Mouse (Mus musculus): ENCODE data around the gene Plekhm2.

Gene Plekhm2

DNA sequence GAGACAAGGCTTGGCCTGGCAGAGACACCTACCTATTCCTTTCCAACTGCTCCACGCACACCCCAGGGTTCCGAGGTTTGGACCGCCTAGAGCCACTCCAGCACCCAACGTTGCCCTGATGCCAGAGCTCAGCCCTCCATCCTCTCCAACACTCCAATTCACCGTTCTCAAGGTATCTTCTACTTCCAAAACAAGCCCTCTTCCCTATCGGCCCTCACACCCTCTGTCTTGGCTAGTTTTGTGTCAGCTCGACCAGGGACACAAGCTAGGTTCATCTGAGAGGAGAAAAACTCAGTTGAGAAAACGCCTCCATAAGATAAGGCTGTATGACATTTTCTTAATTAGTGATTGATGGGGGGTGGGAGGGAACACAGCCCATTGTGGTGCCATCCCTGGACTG is at the start of gene Plekhm2:
Gene Plekhm2 (minus strand): TSS at position 101 of the 400 bp plus-strand sequence.
- in situ Hi-C loops (cut with MboI, MseI): loop anchor here (10.0 kb wide), 1 partner anchor 1640 kb away; no protein-coding TSS in a partner anchor

DNA sequence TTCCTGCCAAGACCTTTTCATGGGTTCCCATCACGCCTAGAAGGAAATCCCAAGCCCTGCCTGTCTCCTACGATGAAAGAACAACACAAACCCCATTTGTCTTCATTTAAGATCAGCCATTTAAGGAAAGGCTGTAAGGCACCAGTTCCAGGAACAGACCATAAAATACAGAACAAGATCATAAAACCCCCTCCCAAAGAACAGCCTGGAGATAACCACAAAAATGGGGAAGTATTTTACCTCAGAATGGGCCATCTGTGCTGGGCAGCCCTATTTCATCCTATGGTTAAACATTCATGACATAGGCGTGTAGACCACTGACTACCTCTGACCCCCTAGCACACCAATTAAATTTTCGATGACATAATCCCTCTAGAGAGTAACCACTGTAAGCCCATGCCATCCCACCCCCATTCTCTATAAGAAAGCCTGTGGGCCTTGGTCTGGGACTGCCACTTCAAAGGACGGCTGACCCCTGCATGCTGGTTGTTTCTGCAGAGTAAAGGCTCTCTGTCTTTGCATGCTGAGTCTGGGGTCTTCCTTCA is 49.0 kb upstream of the Plekhm2 start:
- in situ Hi-C loops (cut with MboI, MseI): no loop called here

DNA sequence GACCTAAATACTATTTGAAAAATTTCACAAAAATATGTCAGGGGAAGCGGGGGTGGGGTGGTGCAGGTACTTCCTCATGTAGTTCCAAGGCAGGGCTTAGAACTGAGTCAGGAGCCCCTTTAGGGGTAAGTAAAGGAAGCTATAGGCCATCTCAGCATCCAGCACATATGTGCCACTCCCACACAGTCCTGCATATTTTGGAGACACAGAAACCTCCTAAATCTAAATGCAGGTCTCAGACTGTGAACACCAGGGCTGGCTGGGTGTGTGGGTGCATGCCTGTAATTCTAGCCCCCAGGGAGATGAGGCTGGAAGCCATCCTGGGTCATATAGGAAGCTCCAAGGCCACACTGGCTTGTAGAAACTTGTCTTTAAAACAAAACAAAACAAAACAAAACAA is 46.6 kb upstream of the Plekhm2 start:
- in situ Hi-C loops (cut with MboI, MseI): no loop called here

GRCm38 (mm10) chr4:141708971-141709370 is 44.3 kb upstream of the Plekhm2 start:
- in situ Hi-C loops (cut with MboI, MseI): no loop called here

GRCm38 (mm10) chr4:141708005-141708404 is 43.3 kb upstream of the Plekhm2 start:
- in situ Hi-C loops (cut with MboI, MseI): no loop called here

- in situ Hi-C loops (cut with MboI, MseI): no loop called here
These were observed 40.6 kb upstream of the Plekhm2 start for GRCm38 (mm10) chr4:141705331-141705730.

DNA sequence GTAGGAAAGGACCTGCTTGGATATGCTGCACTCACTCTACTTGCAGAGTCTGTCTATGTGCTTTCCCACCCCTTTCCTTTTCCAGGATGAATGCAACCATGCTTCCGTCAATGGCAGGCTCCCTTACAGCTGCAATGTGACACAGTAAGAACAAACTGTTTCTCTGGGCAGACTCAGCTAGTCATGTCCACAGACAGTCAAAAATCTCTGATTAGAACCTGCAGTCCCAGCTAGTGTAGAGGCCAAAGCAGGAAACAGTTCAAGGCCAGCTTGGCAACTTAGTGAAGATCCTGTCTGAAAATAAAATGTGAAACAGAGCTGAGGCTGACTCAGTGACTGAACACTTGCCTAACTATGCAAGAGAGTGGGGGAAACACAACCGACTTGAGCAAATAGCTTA is 39.9 kb upstream of the Plekhm2 start:
- in situ Hi-C loops (cut with MboI, MseI): no loop called here

DNA sequence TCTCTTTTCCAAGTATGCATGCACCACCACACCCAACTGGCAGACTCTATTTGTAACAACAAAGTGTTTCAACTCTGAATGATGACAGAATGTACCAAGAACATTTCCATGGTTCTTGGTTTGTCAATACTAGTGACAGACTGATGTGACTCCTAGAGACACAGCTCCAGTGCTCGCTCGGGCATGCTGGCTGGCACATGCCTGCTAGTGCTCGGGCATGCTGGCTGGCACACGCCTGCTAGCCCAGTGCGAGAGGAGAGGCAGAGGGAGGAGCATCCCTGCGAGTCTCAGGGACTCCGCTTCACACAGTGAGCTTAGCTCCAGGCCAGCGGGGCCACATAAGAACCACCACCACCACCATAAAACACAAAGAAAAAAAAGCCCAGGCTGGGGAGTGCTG is 30.0 kb upstream of the Plekhm2 start:
- in situ Hi-C loops (cut with MboI, MseI): no loop called here

DNA sequence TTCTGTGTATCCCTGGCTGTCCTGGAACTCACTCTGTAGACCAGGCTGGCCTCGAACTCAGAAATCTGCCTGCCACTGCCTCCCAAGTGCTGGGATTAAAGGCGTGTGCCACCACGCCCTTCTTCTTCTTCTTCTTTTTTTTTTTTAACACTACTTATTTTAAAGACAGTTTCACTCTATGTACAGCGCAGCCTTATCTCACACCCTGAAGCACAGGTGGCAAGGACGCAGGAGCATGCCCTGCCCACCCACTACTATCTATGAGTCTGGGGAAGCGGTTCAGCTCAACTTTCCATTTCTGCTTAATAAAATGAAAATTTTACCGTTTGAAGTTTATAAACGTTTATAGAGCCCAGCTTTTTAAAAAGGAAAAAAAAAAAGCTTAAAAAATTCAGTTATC is 23.8 kb upstream of the Plekhm2 start:
- in situ Hi-C loops (cut with MboI, MseI): no loop called here

- in situ Hi-C loops (cut with MboI, MseI): no loop called here
These were observed 21.8 kb upstream of the Plekhm2 start for GRCm38 (mm10) chr4:141686525-141686924.

DNA sequence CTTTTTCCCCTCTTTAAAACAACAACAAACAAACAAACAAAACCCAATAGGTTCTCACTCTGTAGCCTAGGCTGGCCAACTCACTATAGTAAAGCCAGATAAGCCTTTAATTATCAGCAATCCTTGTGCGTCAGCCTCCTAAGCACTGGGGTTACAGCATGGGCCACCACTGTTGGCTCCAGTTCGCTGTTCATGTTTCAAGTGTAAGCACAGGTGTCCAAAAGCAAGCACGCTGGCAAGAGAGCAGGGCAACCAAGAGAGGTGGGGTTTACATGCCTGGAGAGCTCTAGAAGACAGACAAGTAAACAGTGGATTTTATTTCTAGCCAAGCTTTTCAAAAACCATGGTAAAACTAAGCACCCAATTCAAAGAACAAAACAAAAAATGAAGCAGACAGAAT is 21.4 kb upstream of the Plekhm2 start:
- in situ Hi-C loops (cut with MboI, MseI): no loop called here

DNA sequence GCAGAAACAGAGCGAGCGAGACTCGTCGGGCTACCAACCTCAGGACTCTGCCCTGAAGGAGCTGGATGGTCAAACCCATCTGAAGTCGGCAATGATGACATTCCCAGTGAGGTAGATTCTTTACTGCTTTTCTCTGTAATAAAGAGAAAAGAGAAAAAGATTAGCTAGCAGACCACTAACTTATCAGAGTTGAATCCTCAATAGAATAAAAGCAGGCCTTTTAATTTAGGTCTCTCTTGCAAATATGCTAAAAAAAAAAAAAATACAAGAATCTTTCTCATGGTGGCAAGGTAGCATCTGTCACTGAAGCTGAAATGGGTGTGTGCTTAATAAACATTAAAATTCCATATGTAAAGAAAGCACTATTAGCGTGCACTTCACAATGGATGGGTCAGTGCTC is 20.8 kb upstream of the Plekhm2 start, which contains the start of gene Rsc1a1:
Gene Rsc1a1 (minus strand): TSS at position 101 of the 400 bp plus-strand sequence.
- in situ Hi-C loops (cut with MboI, MseI): no loop called here

- in situ Hi-C loops (cut with MboI, MseI): no loop called here
These were observed 18.1 kb upstream of the Plekhm2 start for GRCm38 (mm10) chr4:141682706-141683230.

DNA sequence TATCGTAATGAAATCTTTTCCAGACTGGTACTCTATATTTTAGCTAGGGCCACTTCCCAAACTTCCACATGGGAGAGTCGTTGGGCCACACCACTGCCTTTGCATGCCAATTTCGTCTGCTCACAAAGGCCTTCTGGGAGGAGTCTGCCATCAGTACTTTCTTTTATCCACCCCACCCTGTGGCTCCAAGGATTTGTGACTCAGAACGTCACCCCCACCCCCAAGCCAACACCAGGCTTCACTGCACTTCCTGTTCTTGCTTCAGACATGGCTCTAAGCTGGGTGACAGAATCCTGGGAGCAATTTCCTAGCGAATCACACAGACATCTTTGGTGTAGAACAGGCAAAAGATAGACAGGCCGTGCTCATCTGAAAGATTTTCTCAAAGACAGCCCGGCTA is 17.1 kb upstream of the Plekhm2 start:
- in situ Hi-C loops (cut with MboI, MseI): no loop called here

DNA sequence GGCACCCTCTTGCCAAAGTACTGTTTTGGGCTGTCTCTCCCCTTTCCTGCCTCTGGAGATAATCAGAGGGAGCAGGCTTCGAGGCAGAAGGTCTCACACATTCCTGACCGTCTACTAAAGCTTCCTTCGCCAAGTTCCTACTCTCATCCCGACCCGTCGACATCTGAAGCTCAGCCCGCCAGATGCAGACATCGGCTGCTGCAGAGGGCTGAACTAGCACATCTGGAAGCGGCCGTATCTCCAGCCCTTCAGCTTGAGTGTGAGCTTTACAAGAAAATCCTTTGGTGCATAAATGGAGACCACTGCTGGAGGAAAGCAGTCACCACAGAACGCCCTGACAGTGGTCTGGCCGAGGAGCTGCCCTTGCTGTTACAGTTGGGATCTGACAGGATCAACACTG is 16.2 kb upstream of the Plekhm2 start:
- in situ Hi-C loops (cut with MboI, MseI): no loop called here

DNA sequence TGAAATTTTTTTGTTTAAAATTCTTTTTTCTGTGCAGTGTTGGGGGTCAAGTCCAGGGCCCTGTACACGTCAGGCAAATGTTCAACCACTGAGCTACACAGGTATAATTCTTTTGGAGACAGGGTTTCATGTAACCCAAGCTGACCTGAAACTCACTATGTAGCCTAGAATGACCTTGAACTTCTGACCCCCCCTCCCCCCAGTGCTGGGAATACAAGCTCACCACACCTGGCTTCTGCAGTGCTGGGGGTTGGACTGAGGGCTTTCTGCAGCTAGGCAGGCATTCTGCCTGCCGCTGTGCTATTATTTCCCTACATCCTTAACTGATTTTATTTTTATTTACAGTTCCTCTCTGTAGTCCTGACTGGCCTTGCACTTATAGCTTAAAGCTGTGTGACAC is 14.3 kb upstream of the Plekhm2 start:
- in situ Hi-C loops (cut with MboI, MseI): no loop called here

DNA sequence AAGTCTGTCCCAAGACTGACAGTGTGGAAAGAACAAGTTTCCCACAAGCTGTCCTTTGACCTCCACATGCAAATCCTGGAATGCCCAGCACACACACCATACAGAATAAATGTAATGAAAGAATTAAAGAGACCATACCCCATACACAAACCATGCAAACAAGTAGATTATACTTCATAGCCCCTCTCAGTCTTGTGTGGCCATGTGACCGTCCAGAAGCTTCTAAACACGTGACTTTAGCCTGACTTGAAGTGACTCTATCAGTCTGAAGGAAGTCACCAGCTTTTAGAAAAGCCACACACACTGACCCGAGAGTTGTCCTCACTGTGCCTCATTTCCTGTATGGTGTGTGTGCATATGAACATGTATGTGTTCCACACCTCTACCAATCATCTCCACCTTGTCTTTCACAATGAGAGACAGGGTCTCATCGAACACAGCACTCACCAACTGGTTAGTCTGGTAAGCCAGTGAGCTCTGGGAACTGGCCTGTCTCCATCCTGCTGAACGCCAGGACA is 11.8 kb upstream of the Plekhm2 start:
- in situ Hi-C loops (cut with MboI, MseI): no loop called here

DNA sequence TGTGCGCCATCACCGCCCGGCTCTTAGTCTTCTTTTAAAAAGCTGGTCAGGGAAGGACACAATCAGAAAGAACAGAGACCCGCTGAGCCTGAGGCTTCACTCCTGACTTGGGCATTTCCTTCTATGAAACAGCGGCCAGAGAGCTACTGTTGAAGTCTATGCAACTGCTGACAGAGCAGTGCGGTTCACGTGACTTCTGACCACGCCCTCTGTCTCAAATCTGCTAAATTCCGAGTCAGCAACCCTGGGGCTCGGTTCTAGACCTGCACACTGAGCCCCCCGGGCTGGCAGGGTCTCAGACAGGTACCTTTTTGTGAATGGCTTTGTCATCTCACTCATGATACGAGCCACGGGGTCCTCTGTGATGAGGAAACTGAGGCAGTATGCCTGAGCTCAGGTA is 7.6 kb upstream of the Plekhm2 start:
- in situ Hi-C loops (cut with MboI, MseI): no loop called here

GRCm38 (mm10) chr4:141671389-141671788 is 6.7 kb upstream of the Plekhm2 start:
- in situ Hi-C loops (cut with MboI, MseI): no loop called here

GRCm38 (mm10) chr4:141669898-141670712 is 5.4 kb upstream of the Plekhm2 start:
- in situ Hi-C loops (cut with MboI, MseI): loop anchor here (10.0 kb wide), 1 partner anchor 1645 kb away; no protein-coding TSS in a partner anchor

- in situ Hi-C loops (cut with MboI, MseI): loop anchor here (10.0 kb wide), 1 partner anchor 1639 kb away; no protein-coding TSS in a partner anchor
These were observed 521 bp downstream of the Plekhm2 start for GRCm38 (mm10) chr4:141664011-141664745.
